Mouse (Mus musculus) thymus, adult 2 months (tissue): ENCODE measurements around the gene Rnf38.

Experiments
- CTCF ChIP-seq: fragments of 200-500 bp; IDR thresholded peaks from 2 replicates; pipeline ENCODE4 v1.5.1; 2012; ENCODE audit warnings: mild to moderate bottlenecking, control low read depth, low read length, moderate library complexity, borderline replicate concordance; ENCODE audit not compliant: control insufficient read depth, poor library complexity, insufficient read depth; ENCODE audit errors: extremely low read depth
- POLR2A ChIP-seq: fragments of 200-500 bp; IDR thresholded peaks from 2 replicates; pipeline ENCODE4 v1.6.1; 2012; ENCODE audit warnings: mild to moderate bottlenecking, low read length, control low read depth, moderate library complexity; ENCODE audit not compliant: control insufficient read depth, poor library complexity, insufficient read depth; ENCODE audit errors: extremely low read depth

GRCm38 (mm10) chr4:44119410-44120201 is 114.0 kb downstream of the Rnf38 start:
- TF ChIP-seq POLR2A (no peak), CTCF (no peak)
